Mouse (Mus musculus) urinary bladder, postnatal 4 days (tissue): ENCODE data around the gene Prr29.
"Not testable (repeated sequence)": the region's sequence is repeated elsewhere in the genome, so short reads cannot be mapped to it uniquely, and the experiment has no call there.

Experiments
- DNase-seq, 2 experiments: peaks; one replicate each; pipeline ENCODE4 v3.0.0; 2021 to 2022; ENCODE audit warnings: low spot score in 2 of 2

The Prr29 gene

GRCm38 (mm10) chr11:106365366-106365765 is at the start of gene Prr29:
Gene Prr29 (plus strand): TSS chr11:106365472.
- no peak for DNase-seq

GRCm38 (mm10) chr11:106316416-106316815 is 48.9 kb upstream of the Prr29 start:
- DNase-seq: no peak

GRCm38 (mm10) chr11:106317801-106318200 is 47.5 kb upstream of the Prr29 start:
- DNase-seq: no peak

- no peak for DNase-seq
These were observed 46.6 kb upstream of the Prr29 start for GRCm38 (mm10) chr11:106318406-106319366.

- DNase-seq: no peak
These were observed 40.4 kb upstream of the Prr29 start for GRCm38 (mm10) chr11:106324858-106325257.

- no peak for DNase-seq
These were observed 39.6 kb upstream of the Prr29 start for GRCm38 (mm10) chr11:106325566-106326206.

- DNase-seq: no peak
These were observed 38.8 kb upstream of the Prr29 start for GRCm38 (mm10) chr11:106326475-106326874.

- no peak for DNase-seq
These were observed 36.8 kb upstream of the Prr29 start for GRCm38 (mm10) chr11:106328521-106328920.

GRCm38 (mm10) chr11:106329128-106329527 is 36.1 kb upstream of the Prr29 start:
- no peak for DNase-seq

- no peak for DNase-seq
These were observed 35.6 kb upstream of the Prr29 start for GRCm38 (mm10) chr11:106329682-106330081.

GRCm38 (mm10) chr11:106332458-106332857 is 32.8 kb upstream of the Prr29 start:
- no peak for DNase-seq

- DNase-seq: no peak
These were observed 31.2 kb upstream of the Prr29 start for GRCm38 (mm10) chr11:106334066-106334465.

- no peak for DNase-seq
These were observed 27.2 kb upstream of the Prr29 start for GRCm38 (mm10) chr11:106338029-106338428.

- no peak for DNase-seq
These were observed 26.4 kb upstream of the Prr29 start for GRCm38 (mm10) chr11:106338870-106339269.

- DNase-seq: not testable (repeated sequence)
These were observed 25.9 kb upstream of the Prr29 start for GRCm38 (mm10) chr11:106339323-106339722.

- DNase-seq: no peak
These were observed 24.2 kb upstream of the Prr29 start for GRCm38 (mm10) chr11:106340990-106341520.

- no peak for DNase-seq
These were observed 20.4 kb upstream of the Prr29 start for GRCm38 (mm10) chr11:106344910-106345309.

- no peak for DNase-seq
These were observed 15.5 kb upstream of the Prr29 start for GRCm38 (mm10) chr11:106349772-106350171.

- no peak for DNase-seq
These were observed 14.4 kb upstream of the Prr29 start for GRCm38 (mm10) chr11:106350853-106351252.

- DNase-seq: no peak
These were observed 14.0 kb upstream of the Prr29 start for GRCm38 (mm10) chr11:106351253-106351652.

GRCm38 (mm10) chr11:106351941-106352340 is 13.3 kb upstream of the Prr29 start:
- no peak for DNase-seq

- no peak for DNase-seq
These were observed 12.1 kb upstream of the Prr29 start, which contains the start of gene Scn4a for GRCm38 (mm10) chr11:106353188-106353587. Gene Scn4a (minus strand): TSS chr11:106353288.
